Mouse (Mus musculus) limb, embryonic 12.5 days (tissue): ENCODE results near the gene Grik3. TPM values are rescaled to one million over a fixed set of nuclear protein-coding genes. Genes with fewer than 3 reads are reported as not detected.

Source experiments
- ATAC-seq: fragments of 200-750 bp; cut with Nextera tagmentation; 2 replicates; pipeline ENCODE4 v1.8.0; 2017; ENCODE audit warnings: low read depth, moderate TSS enrichment; ENCODE audit not compliant: insufficient number of reproducible peaks, insufficient read depth, low FRiP score, low TSS enrichment
- H3K27ac ChIP-seq: fragments of 300-500 bp; sonication (generic); 2 replicates; pipeline ENCODE4 v1.5.1; 2016; ENCODE audit warnings: mild to moderate bottlenecking, moderate library complexity
- H3K27me3 ChIP-seq: fragments of 300-500 bp; sonication (generic); 2 replicates; pipeline ENCODE4 v1.6.1; 2016; ENCODE audit warnings: mild to moderate bottlenecking, moderate library complexity
- H3K36me3 ChIP-seq: fragments of 300-500 bp; sonication (generic); 2 replicates; pipeline ENCODE4 v1.6.1; 2016; ENCODE audit warnings: mild to moderate bottlenecking, moderate library complexity
- H3K4me1 ChIP-seq: fragments of 300-500 bp; sonication (generic); replicated peaks from 2 replicates; pipeline ENCODE4 v1.6.1; 2016
- H3K4me2 ChIP-seq: fragments of 300-500 bp; sonication (generic); 2 replicates; pipeline ENCODE4 v1.6.1; 2016; ENCODE audit warnings: mild to moderate bottlenecking, moderate library complexity
- H3K4me3 ChIP-seq: fragments of 300-500 bp; sonication (generic); replicated peaks from 2 replicates; pipeline ENCODE4 v1.5.1; 2016; ENCODE audit warnings: mild to moderate bottlenecking
- H3K9ac ChIP-seq: fragments of 300-500 bp; sonication (generic); replicated peaks from 2 replicates; pipeline ENCODE4 v1.6.1; 2016; ENCODE audit warnings: mild to moderate bottlenecking, moderate library complexity
- H3K9me3 ChIP-seq: fragments of 300-500 bp; sonication (generic); 2 replicates; pipeline ENCODE4 v1.6.1; 2016; ENCODE audit warnings: mild to moderate bottlenecking, moderate library complexity
- WGBS: fragments of 180-500 bp; shearing (Covaris S2); methylation state at CpG from one replicate; pipeline ENCODE4 v1.1.7; 2016; 5-methylcytosine and 5-hydroxymethylcytosine counted together
- polyA plus RNA-seq: library from polyadenylated mRNA; unstranded; fragments of >200 nt; fragmentation: Nextera tagmentation; extraction: Ambion mirVana; gene quantifications from 2 replicates; pipeline ENCODE4 v1.2.1, GENCODE M21; 2016

Grik3 gene
- polyA plus RNA-seq, 1 experiment from 2014 or later, result not detected

GRCm38 (mm10) chr4:125699056-125699455 lies 208.6 kb downstream of the Grik3 start:
- H3K9me3 ChIP-seq, result no peaks in the 10 kb centered on the region
- WGBS, result 85% methylated on average over 7 of the region's 7 CpGs
- no peak overlapping the region for H3K9ac ChIP-seq
- H3K27ac ChIP-seq, result no peak overlapping the region
- no peaks in the 10 kb centered on the region for H3K36me3 ChIP-seq
- H3K4me1 ChIP-seq, result peaks cover 23% of the 10 kb centered on the region
- H3K4me2 ChIP-seq, result no peak overlapping the region
- ATAC-seq, result no peak
- peaks cover 88% of the 10 kb centered on the region for H3K27me3 ChIP-seq
- no peak overlapping the region for H3K4me3 ChIP-seq

DNA sequence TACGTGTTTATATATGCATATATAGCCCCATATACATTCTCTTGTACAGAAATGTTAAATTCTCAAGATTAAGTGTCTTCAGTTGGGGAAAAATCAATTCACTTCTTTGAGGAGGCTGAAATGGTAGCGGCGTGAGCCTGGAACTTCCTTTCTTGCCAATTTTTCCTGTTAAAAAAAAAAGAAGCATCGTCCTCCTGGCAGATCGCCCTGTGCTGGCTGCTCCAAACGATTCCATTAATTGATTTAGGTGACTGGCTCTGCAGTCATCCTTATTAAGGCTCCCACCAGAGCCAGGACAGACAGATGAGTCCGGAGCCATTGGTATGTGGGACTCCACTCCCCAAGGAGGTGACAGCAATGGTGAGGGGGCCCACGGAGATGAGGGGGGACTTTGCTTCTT lies 209.8 kb downstream of the Grik3 start:
- 73% methylated on average over 8 of the region's 8 CpGs for WGBS
- H3K9me3 ChIP-seq, result no peaks in the 10 kb centered on the region
- peaks cover 29% of the 10 kb centered on the region for H3K4me1 ChIP-seq
- H3K4me3 ChIP-seq, result no peak overlapping the region
- H3K9ac ChIP-seq, result no peak overlapping the region
- H3K4me2 ChIP-seq, result no peak overlapping the region
- peaks cover 86% of the 10 kb centered on the region for H3K27me3 ChIP-seq
- no peak overlapping the region for H3K27ac ChIP-seq
- no peaks in the 10 kb centered on the region for H3K36me3 ChIP-seq
- ATAC-seq, result no peak

- no peak overlapping the region for H3K27ac ChIP-seq
- no peaks in the 10 kb centered on the region for H3K9me3 ChIP-seq
- no peak for ATAC-seq
- H3K36me3 ChIP-seq, result no peaks in the 10 kb centered on the region
- no peak overlapping the region for H3K9ac ChIP-seq
- peaks cover 73% of the 10 kb centered on the region for H3K27me3 ChIP-seq
- WGBS, result 77% methylated on average over 12 of the region's 12 CpGs
- no peak overlapping the region for H3K4me3 ChIP-seq
- peaks cover 19% of the 10 kb centered on the region for H3K4me1 ChIP-seq
- H3K4me2 ChIP-seq, result no peak overlapping the region
Measured at GRCm38 (mm10) chr4:125702607-125703309, 212.3 kb downstream of the Grik3 start.

GRCm38 (mm10) chr4:125703310-125703690 lies 212.8 kb downstream of the Grik3 start:
- Histone ChIP-seq H3K9ac (no peak overlapping the region), H3K27me3 (peaks cover 72% of the 10 kb centered on the region), H3K9me3 (no peaks in the 10 kb centered on the region), H3K36me3 (no peaks in the 10 kb centered on the region), H3K4me3 (no peak overlapping the region), H3K4me2 (no peak overlapping the region), H3K4me1 (peaks cover 18% of the 10 kb centered on the region), H3K27ac (no peak overlapping the region)
- no peak for ATAC-seq
- 41% methylated on average over 4 of the region's 4 CpGs for WGBS

DNA sequence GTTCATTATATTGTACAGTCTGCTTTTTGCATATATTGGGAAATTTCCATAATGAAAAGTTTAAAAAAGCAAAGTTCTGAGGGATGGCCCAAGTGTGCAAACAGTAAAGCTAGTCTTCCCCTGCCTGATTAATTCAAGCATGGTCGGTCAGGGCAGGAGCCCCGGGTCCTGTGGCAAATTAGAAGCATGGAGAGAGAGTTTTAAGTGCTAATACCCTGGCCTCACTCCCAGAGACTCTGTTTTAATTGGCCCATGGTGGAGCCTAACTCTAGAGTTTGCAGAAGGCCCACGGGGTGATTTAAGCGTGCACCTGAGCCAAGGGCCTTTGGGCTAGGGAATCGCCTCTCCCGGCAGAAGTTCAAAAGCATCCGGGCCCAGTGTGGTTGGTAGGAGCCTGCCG lies 215.2 kb downstream of the Grik3 start:
- Histone ChIP-seq H3K9me3 (no peaks in the 10 kb centered on the region), H3K4me2 (no peak overlapping the region), H3K27me3 (peaks cover 71% of the 10 kb centered on the region), H3K9ac (no peak overlapping the region), H3K4me3 (no peak overlapping the region), H3K4me1 (peaks cover 18% of the 10 kb centered on the region), H3K27ac (no peak overlapping the region), H3K36me3 (no peaks in the 10 kb centered on the region)
- WGBS, result 31% methylated on average over 8 of the region's 8 CpGs
- ATAC-seq, result 0 out of 2 replicates have a peak, but pooled peaks have one; percentile 27

DNA sequence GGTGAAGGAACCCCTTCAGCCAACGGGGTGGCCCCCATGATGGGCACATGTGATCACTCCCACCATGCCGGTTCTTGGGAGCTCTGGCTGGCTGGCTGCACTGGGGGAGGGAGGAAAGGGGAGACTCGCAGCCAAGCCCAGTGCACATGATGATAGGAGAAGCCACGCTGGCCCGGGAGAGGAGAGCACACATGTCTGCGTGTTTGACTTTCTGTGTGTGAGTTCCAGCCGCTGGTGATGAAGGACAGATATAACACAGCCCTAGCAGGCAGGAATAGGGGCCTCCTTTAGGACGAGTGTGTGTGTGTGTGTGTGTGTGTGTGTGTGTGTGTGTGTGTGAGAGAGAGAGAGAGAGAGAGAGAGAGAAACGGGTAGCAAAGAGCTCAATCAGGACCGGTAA lies 219.2 kb downstream of the Grik3 start:
- Histone ChIP-seq H3K4me2 (no peak overlapping the region), H3K9ac (no peak overlapping the region), H3K36me3 (no peaks in the 10 kb centered on the region), H3K27me3 (peaks cover 59% of the 10 kb centered on the region), H3K4me1 (peaks cover 12% of the 10 kb centered on the region), H3K27ac (no peak overlapping the region), H3K9me3 (no peaks in the 10 kb centered on the region), H3K4me3 (no peak overlapping the region)
- 81% methylated on average over 9 of the region's 10 CpGs for WGBS
- ATAC-seq, result no peak

- Histone ChIP-seq H3K4me1 (peaks cover 15% of the 10 kb centered on the region; the same call in 1 of the 2 replicates), H3K27ac (no peak overlapping the region), H3K27me3 (peaks cover 80% of the 10 kb centered on the region), H3K9me3 (no peaks in the 10 kb centered on the region), H3K9ac (no peak overlapping the region), H3K4me2 (no peak overlapping the region), H3K36me3 (no peaks in the 10 kb centered on the region), H3K4me3 (no peak overlapping the region)
- no peak for ATAC-seq
- 32% methylated on average over 6 of the region's 6 CpGs for WGBS
Measured at GRCm38 (mm10) chr4:125717881-125718280, 227.4 kb downstream of the Grik3 start.

- no peak for ATAC-seq
- H3K27me3 ChIP-seq, result peaks cover 85% of the 10 kb centered on the region
Measured at GRCm38 (mm10) chr4:125718429-125719140, 228.1 kb downstream of the Grik3 start.

DNA sequence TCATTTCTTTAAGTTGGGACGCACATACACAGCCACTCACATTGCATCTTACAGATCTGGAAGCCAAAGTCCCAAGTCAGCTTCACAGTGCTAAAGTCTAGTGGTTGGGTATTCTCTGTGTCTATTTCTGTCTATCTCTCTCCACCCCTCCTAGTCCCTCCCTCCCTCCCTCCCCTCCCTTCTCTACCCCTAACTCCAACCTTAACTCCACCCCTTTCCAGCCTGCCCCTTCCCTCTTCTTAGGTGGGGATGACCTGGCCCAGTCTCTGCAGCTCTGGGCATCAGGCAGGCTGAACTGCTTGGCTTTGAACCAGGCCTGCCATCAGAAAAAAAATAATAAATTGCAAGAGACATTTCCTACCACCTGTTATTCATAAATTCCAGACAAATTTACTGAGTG lies 235.7 kb downstream of the Grik3 start:
- Histone ChIP-seq H3K4me2 (no peak overlapping the region), H3K36me3 (no peaks in the 10 kb centered on the region), H3K4me1 (peaks cover 50% of the 10 kb centered on the region), H3K9me3 (no peaks in the 10 kb centered on the region), H3K9ac (no peak overlapping the region), H3K27ac (no peak overlapping the region), H3K4me3 (no peak overlapping the region), H3K27me3 (peaks cover 99% of the 10 kb centered on the region)
- ATAC-seq, result 0 out of 2 replicates have a peak, but pooled peaks have one; percentile 30
- WGBS, result 65% methylated on average over 1 of the region's 1 CpGs

More at GRCm38 (mm10) chr4:125718429-125719140, 228.1 kb downstream of the Grik3 start:
- Histone ChIP-seq H3K4me3 (no peak overlapping the region), H3K9ac (no peak overlapping the region), H3K4me1 (peaks cover 16% of the 10 kb centered on the region; the same call in 1 of the 2 replicates), H3K36me3 (no peaks in the 10 kb centered on the region), H3K4me2 (no peak overlapping the region), H3K27ac (no peak overlapping the region), H3K9me3 (no peaks in the 10 kb centered on the region)
- 19% methylated on average over 18 of the region's 18 CpGs for WGBS

DNA sequence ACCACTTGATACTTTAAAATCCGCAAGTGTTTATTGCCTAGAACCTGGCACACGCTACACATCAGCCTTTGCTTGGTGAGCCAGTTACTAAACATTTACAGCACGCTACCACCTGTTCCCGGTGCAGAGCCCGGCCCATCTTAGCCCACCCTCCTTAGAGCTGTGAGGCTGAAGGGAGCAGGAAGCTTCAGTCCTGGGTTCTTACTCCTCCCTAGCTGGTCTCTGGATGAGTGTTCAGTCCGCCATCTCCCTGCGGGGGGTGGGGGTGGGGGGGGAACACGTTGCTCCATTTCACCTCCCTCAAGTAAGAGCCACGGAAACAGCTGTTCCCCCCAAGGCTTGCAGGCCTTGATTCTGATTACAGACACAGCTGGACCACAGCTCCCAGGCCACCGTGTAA lies 236.5 kb downstream of the Grik3 start:
- Histone ChIP-seq H3K9me3 (no peaks in the 10 kb centered on the region), H3K9ac (no peak overlapping the region), H3K27ac (no peak overlapping the region), H3K4me2 (peak overlapping the region; percentile 23), H3K27me3 (peaks cover 99% of the 10 kb centered on the region), H3K4me3 (no peak overlapping the region), H3K4me1 (peaks cover 50% of the 10 kb centered on the region), H3K36me3 (no peaks in the 10 kb centered on the region)
- 8% methylated on average over 10 of the region's 10 CpGs for WGBS
- ATAC-seq, result peak; percentile 44; the same call in 1 of the 2 replicates

- no peaks in the 10 kb centered on the region for H3K36me3 ChIP-seq
- no peak overlapping the region for H3K9ac ChIP-seq
- H3K4me2 ChIP-seq, result peak overlapping the region; percentile 23; the same call in 1 of the 2 replicates
- peaks cover 50% of the 10 kb centered on the region for H3K4me1 ChIP-seq
- H3K9me3 ChIP-seq, result no peaks in the 10 kb centered on the region
- no peak overlapping the region for H3K4me3 ChIP-seq
- peaks cover 99% of the 10 kb centered on the region for H3K27me3 ChIP-seq
- ATAC-seq, result no peak
- no peak overlapping the region for H3K27ac ChIP-seq
- 7% methylated on average over 4 of the region's 4 CpGs for WGBS
Measured at GRCm38 (mm10) chr4:125727626-125728025, 237.1 kb downstream of the Grik3 start.
